Mouse (Mus musculus) G1E (cell line): Measurements from ENCODE around the gene Gm9833.

Source experiments
- CTCF ChIP-seq: IDR thresholded peaks from 2 replicates; pipeline ENCODE4 v1.5.1; 2012; ENCODE audit warnings: low read depth, low read length, inconsistent platforms, mixed read lengths
- GATA1 ChIP-seq: IDR thresholded peaks from 2 replicates; pipeline ENCODE4 v1.6.1; 2012; ENCODE audit warnings: borderline replicate concordance, low read length, inconsistent platforms, mixed read lengths
- GATA2 ChIP-seq: IDR thresholded peaks from 2 replicates; pipeline ENCODE4 v1.6.1; 2012; ENCODE audit warnings: low read depth, low read length, inconsistent platforms, borderline replicate concordance
- POLR2AphosphoS5 ChIP-seq: IDR thresholded peaks from 2 replicates; pipeline ENCODE4 v1.6.1; 2012; ENCODE audit warnings: low read depth, low read length, inconsistent platforms; ENCODE audit not compliant: insufficient replicate concordance
- TAL1 ChIP-seq: conservative IDR thresholded peaks from 2 replicates; pipeline ENCODE4 v1.6.1; 2012; ENCODE audit warnings: low read depth, low read length, inconsistent platforms, mixed read lengths

DNA sequence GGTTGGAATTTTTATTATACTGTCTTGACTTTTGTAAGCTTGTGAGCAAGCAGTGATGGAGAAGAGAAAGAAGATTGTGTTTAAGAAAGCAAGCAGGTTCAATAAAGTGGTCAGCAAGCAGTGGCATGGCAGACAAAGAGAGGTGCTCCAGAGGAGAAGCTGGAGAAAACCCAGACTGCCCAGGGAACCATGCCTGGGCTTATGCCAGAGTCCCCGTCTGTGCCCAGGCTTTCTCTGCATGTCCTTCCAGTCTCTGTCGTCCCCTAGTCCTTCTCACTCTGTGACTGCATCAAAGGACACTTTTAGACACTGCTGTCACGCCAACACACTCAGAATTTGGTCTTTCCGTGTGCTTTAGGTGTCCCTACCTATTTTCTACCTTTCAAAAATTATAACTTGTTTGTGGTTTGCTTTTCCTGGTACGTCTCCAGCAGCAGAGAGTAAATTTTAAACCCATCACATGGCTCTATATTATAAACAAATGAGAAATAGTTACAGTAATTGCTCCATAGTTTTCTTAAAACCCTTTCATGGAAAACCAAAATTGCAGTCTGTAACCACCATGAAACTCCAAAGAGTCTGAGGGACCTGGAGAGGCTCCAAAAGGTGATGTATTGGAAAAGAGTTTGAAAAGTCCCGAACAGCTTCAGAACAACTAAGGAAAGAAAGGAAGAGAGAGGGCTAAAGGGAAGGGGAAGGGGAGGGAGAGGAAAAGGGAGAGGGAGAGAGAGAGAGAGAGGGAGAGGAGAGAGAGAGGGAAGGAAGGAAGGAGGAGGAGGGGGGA, 34.2 kb downstream of the Gm9833 start:
- TF ChIP-seq GATA2 = no peak
- TF ChIP-seq CTCF = no peak
- TF ChIP-seq GATA1 = no peak
- no peak for TF ChIP-seq POLR2AphosphoS5
- TF ChIP-seq TAL1 = no peak
